ENCODE assay signal across 15 mouse cellular contexts in the genomic region with DNA sequence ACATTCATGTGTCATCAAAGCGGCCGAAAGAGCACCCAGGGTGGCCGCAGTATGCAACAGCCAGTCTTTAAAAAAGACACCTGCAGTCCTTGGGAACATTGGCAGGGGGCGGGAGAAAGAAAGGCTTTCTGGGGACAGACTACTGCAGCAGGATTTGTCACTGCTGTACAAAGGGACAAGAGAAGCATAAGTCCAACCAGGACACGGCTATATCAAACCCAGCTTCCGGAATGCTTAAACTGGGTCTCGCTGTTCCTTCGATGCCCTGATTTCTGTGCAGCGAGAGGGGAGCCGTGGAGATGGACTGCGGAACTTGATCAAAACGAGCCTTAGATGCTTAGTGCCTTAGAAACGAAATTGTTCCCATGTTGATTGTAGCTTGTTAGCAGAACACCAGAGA.
"Had no signal": no experiment of that assay in that cellular context is flagged by ENCODE, and none has a peak within 500 bp of the region (broad histone marks: within the 10 kb centered on the region; RNA-seq: fewer than 3 reads in every experiment).

No protein-coding gene starts in this region.

- H3K27ac ChIP-seq: intestine, embryonic 15.5 days; layer of hippocampus, adult 2 months; limb, embryonic 10.5 days; liver, embryonic 15.5 days; midbrain, embryonic 10.5 days; midbrain, embryonic 15.5 days; neural tube, embryonic 13.5 days had no signal

- DNase-seq: kidney, adult 18-20 months; kidney, postnatal 10 days; kidney, postnatal 4 days; lung, adult 2 months; lung, postnatal 4 days; spleen, adult 18-20 months; thymus, adult 2 months; thymus, postnatal 36 days had no signal

- H3K4me3 ChIP-seq: intestine, embryonic 15.5 days; layer of hippocampus, adult 2 months; limb, embryonic 10.5 days; liver, embryonic 15.5 days; midbrain, embryonic 10.5 days; midbrain, embryonic 15.5 days; neural tube, embryonic 13.5 days had no signal
